Mouse (Mus musculus) left cerebral cortex, postnatal 36 days (tissue): ENCODE measurements at regions not wholly inside any gene's neighbourhood (a gene's known extent, or its start where the extent isn't known, plus 50 kb on each side); places are given as distances from the start of the nearest gene placed in this dataset.

Experiments used
- DNase-seq, 2 experiments: peaks; one replicate each; pipeline ENCODE4 v3.0.0; 2021 to 2022; ENCODE audit warnings: low spot score in 2 of 2, mixed read lengths in 1 of 2
- intact Hi-C: fragments of 180-260 bp; cut with DNase I; formaldehyde crosslinking; loops from one replicate; pipeline ENCODE4 v1.15.1; 2025

DNA sequence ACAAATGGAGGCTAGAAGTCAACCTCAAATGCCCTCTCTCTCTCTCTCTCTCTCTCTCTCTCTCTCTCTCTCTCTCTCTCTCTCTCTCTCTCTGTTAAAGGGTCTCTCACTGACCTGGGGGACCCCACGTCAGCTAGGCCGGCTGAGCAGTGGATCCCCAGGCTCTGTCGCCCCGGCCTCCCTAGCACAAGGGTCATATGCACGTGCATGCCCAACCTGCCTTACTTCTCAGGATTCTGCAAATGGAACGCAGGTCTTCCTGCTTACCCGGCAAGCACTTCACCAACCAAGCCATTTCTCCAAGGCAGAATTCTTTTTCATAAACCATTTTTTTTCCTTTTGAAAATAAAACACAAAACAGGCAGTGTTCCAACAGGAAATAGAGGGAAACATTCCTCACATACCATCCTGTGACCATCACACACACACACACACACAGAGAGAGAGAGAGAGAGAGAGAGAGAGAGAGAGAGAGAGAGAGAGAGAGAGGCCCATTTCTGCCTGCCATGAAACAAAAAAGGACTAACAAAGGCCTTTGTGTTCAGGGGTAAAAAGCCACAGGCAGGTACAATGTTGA, 150.4 kb upstream of the Noct start:
- no peak for DNase-seq
- intact Hi-C loops: no loop called here

DNA sequence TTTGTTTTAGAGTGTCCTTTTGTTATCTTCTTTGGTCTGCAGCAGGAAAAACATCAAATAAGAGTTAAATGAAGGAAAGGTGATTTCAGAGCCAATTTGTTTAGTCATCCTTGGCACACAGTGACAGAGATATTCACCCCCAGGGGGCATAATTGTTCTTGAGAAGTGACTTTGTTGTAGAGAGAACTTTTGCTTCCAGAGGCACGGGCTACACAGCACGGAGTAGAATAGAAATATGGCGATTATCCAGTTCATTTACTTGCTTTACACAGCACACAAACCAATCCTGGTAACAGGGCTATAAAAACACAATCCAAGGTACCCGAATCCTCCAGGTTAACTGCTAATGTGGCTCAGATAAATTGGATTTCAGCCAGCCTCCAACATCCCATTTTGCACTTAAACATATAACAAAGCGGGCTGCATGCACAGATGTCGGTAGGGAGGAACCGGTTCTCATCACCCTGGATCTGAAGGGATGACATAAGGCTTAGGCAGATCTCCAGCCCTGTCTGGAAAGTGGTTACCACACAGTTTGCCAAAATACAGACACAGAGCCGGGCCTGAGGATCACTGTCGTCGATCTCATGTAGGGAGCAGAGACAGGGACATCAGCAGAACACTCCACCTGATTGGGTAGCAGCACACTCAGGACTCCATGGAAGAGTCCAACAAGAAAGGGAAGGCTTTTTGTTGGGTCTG, 148.9 kb upstream of the Noct start:
- DNase-seq: no peak
- intact Hi-C loops: no loop called here

DNA sequence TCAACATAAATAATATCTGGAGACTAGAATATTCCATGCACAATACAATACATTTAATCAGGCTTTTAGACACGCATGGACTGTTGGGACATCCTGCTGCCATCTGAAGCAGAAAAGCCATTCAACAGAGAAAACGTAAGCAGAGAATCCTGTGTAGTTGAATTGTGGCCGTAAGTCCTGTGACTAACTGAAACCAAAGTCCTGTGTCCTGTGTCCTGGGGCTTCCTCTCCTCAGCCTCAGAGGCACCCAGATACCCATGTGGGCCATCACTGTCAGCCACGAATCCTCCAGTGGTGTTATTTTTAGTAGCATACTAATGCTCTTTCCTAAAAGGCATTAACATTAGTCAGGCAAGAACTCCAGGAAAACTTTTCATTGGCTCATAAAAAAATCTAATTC, 145.8 kb upstream of the Noct start:
- intact Hi-C loops: no loop called here
- no peak for DNase-seq

DNA sequence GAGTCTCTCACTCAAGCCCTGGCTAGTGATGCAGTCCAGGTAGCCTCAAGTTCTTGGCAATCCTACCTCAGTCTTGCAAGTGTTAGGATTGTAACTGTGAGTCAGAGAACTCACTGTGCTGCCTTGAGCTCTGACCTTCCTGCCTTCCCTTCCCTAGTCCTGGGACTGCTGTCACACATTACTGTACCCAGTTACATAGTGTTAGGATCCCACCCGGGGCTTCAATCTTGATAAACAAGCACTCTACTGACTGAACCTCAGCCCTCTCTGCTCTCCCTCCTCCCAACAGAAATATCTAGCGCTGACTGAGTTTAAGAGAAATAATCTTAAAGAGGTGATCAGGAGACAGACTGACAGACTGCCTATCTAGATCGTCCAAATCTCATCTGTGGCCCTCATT, 143.8 kb upstream of the Noct start:
- DNase-seq: no peak
- intact Hi-C loops: no loop called here

DNA sequence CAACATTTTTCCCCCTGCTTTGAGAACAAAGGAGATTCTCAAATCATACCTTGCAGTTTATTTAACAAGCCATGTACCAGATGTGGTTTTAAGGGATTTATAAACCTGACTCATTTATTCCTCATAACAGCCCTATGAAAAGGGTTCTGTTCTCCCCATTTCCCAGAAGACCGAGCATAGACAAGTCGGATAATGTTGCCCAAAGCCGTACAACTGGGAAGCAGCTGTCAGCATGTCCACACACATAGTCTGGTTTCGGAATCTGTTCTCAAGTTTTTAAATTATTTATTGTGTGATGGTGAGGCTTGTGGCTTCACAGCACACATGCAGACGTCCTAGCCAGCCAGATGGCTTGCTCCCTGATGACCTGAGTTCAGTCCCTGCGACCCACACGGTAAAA, 143.4 kb upstream of the Noct start:
- intact Hi-C loops: no loop called here
- DNase-seq: no peak

DNA sequence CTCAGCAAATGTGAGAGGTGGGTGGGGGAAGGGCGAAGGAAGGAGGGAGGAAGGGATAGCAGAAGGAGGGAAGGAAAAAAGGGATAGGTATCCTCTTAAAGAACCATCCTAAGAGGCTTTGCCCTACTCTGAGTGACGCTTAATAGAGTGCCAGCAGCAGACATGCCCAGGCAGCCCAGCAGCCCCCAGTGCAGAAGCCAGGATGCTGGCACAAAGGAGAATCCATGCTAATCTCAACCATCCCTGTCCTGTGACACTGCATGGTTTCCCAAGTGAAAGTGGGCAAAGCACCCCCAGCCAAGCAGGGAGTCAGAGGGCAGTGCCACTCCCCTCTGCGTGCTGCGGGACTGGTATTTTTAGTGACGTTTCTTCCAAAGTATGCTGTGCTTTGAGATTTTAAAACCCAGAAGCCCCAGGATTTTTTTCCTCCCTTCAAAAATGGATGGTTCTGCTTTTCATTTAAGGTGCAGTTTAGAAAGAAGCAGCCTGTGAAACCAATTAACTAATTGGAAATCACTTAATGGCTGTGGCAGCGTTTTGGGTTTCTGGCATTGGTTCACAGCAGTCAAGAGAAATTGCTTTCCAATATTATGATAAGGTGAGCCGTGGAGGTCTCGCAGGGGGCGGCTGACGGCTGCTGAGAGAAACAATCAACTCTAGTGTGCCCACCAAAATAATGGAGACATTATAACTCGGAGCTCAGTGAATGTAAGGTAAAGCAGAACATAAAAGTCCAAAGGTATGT, 141.2 kb upstream of the Noct start:
- DNase-seq: no peak
- intact Hi-C loops: no loop called here

DNA sequence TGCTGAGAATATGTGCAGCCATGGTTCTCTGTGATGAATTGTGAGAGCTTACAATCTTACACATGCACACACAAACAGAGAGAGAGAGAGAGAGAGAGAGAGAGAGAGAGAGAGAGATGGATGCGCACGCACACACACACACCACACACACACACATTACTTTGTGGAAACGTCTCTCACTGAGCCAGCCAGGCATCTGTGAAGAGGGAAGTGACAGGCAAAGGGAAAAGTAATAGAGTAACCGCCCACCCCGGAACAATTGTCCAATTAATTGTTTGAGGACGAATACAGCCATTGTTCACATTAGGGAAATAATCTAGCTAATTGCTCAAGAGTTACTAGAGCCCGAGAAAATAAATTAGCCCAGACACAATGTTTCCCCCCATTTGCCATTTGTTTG, 140.7 kb upstream of the Noct start:
- DNase-seq: no peak
- intact Hi-C loops: no loop called here

DNA sequence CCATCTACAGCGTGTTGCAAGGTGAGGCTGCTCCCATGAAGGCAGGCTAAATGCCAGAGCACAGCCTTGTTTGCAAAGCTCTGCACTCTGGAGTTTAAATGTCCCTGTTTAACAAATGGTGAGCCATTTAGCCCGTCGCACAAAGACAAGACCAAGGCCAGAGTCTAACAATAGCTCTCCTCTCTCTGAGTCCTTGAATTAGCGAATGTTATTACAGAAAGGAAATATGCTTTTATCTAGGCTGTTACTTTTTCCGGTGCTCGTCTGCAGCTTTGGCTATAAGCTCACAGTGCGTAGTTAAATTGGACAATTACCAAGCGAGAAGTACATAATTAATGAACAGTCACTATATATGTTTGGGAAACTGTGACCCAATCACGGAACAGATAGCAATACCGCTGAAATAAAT, 137.8 kb upstream of the Noct start:
- no peak for DNase-seq
- intact Hi-C loops: no loop called here

DNA sequence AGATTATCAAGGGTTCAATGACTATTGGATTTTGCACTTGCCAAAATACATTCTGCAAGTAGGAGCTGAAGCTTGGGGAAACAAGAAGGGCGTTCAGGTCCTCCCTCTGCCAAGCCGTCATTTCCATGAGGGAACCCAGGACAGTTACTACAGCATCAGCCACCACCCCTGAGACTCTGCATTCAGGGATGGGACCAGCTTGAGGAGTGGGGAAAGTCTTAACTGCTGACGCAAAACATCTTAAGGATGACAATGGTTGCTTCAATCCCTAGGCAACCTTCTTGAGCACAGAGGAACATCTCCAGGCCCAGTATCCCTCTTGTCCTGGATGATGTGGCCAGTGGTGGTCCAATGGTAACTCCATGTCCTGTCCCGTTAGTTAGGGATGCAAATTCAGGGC, 137.2 kb upstream of the Noct start:
- intact Hi-C loops: no loop called here
- no peak for DNase-seq

DNA sequence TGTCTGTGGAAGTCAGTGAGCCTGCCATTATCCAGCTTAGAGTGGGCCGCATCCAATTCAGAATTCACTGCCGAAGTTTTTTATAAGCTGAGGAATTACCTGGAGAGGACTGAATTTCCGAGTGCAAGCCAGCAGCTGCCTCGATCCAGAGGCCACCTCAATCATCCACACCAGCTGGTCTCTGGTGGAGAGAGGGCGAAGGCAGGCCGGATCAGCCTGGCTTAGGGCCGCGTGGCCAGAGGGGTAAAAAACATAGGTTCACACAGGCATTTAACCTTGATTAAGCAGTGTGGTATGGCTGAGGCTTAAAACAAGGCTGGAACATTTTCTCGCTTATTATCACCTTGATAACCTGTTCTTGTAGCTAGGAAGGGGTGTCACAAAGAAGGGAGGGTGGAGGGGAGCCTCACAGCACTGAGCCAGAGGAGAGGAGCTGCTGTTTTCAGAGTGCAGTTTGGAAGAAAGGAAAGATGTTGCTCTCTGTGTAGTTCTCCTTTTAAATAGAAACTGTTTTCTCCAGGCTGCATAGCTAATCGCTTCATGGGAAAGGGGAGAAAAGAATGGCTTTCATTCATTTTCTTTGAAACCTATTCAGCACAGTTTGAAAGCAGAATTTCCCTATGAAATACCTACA, 135.1 kb upstream of the Noct start:
- DNase-seq: no peak
- intact Hi-C loops: no loop called here

DNA sequence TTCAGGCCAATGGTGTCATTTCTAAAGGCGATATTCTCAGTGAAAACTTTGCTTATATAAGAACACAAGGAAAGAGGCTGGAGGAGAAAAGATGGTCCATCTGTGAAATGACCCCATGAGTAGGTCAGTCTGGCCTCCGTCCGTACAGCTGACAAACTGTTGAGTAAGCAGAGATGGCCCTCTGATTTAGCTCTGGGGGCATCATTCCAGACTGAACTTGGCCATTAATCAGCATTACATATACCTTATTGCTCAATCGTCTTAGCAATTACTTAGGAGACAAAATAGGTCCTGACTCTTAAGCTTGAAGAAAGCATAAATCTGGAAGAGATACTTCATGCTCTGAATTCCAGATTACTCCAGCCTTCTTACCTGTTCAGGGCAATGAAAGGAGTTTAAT, 132.8 kb upstream of the Noct start:
- intact Hi-C loops: loop anchor here (5.0 kb wide), 1 partner anchor 109 kb away; no protein-coding TSS in a partner anchor
- no peak for DNase-seq

DNA sequence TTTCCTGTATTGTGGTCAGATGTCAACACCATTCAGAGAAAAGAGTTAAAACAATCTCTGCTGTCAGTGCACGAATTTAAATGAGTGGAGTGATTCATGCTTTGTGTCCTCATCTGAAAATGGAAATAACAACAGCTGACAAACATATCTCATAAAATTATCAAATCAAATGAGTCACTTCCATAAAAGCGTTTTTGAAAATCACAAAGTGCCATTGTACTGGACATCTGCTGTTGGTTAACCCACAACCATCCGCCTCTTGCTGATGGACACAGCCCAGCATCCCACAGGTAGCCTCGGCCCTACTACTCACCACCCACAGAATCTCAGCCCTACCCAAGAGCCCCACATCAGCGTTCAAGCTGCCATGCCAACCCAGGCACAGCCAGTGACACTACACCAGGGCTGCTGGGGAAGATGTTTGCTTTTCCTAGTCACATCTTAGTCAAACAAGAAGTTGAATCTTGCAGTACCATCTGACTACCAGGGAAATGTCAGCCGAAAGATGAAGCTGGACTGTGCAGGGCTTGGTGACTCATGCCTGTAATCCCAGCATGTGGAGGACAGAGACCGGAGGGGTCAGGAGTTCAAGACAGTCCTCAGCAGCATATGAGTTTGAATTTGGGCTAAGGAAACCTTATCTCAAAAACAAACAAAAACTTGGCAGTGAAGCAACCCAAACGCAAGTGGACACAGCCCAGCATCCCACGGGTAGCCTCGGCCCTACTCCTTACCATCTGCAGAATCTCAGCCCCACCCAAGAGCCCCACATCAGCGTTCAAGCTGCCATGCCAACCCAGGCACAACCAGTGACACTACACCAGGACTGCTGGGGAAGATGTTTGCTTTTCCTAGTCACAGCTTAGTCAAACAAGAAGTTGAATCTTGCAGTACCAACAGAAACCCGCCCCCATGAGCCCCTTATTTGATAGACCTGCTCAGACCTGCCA, 131.9 kb upstream of the Noct start:
- DNase-seq: no peak
- intact Hi-C loops: loop anchor here (5.0 kb wide), 1 partner anchor 110 kb away; no protein-coding TSS in a partner anchor

DNA sequence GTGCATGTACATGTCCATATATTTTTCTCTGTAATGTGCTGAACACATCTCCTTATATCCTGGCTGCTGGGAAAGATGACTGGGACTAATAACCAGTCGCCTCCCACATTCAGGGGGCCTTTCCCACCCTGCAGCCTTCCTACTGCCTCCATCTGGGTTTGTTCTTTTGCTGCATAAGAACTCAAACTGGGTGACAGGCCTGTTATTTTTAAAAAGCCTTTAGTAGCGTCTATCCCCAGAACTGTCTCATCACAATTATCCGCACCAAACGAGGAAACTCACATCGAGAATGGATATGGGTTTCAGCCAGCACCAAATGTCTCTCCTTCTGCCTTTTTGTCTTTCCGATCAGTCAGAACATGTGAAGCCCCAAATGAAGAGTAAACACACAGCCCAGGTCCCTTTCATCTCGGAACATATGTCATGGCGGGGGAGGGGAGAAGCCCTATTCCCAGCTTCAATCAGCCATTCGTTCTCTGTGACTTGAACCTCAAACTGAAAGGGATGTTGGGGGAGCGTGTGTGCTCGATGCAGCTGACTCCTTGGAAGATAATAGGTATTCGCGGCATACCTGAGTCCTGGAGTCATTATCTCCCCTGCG, 128.3 kb upstream of the Noct start:
- intact Hi-C loops: loop anchor here (5.0 kb wide), 1 partner anchor 169 kb away; no protein-coding TSS in a partner anchor
- peak; percentile 70 to 71 for DNase-seq

DNA sequence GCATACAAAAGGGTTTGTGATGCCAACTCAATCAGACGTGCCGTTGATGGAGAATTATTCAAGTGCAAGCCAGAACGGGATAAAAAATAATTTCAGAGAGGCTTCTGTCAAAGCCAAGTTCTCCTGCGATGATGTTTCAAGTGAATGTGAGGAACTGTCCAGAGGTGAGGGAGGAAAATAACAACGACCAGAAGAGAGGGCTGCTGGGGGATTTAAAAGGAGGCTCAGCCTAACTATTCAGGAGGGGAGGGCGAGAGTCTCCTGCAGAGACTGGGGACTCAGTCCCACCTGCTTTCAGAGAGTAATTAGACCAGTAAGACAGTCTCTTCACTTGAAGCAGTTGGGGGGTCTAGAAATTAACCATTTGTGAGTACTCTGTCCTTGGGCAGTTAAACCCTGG, 127.7 kb upstream of the Noct start:
- intact Hi-C loops: loop anchor here (5.0 kb wide), 1 partner anchor 169 kb away; no protein-coding TSS in a partner anchor

DNA sequence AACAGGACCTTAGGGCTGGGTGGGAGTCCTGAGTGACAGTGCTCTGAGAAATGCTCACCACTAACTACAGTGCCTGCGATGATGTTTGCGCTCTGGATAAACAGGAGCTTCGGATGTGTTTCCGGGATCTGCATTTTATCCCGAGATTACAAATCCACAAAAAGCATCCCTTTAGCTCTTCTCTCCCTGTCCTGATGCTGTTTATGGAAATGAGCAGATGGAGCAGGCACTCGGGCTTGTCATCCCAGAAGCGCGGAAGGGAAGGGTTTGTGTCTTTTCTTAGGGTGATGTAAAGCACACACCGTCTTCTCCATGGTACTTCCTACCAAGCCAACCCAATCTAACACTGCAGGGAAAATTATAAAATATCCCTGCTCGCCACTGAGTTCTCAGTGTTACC, 126.9 kb upstream of the Noct start:
- DNase-seq: peak; percentile 59
- intact Hi-C loops: loop anchor here (5.0 kb wide), 1 partner anchor 170 kb away; no protein-coding TSS in a partner anchor

More for the DNA sequence above, 127.7 kb upstream of the Noct start:
- DNase-seq: no peak

DNA sequence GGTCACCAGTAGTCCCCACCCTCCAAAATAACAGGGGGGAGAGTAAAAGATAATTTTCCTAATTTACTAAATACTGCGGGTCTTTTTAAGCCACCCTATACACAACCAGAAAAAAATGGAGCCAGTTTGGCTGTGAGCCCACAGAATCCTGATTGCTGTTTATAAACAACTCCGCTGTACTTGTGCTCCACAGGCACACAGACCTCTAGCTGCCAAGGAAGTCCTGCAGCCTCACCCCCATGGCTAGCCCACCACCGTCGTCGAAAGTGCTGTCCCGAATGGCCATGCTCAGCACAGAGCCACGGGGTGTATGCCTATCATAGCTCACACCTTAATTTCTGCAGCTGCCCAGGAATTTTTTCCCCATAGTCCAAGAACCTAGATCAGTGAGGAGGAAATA, 124.3 kb upstream of the Noct start:
- no peak for DNase-seq
- intact Hi-C loops: loop anchor here (5.0 kb wide), 1 partner anchor 173 kb away; no protein-coding TSS in a partner anchor

DNA sequence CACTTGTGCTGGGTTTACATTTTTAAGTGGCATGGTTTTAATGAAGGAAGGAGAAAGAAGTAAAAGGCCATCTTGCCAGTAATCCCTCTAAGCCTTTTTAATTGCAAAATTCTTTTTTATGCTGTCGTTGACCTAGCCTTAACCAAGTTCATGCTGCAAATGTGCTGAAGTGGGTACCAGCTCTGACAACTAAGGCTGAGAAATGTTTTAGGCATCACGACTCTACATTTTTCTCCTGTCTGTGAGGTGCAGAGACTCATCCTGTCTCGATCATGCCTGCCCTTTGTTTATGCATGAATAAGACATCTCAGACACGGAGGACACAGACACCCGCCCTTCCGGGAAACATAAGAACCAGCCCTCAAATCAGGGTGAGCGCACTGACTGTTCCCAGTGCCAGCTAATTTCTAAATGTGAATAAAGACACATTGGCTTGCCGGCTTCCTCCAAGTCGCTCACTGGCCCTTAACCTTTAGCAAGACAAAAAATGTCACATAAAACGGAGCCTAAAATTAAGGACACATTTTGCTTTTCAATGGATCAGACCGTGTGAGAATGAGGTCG, 115.5 kb upstream of the Noct start:
- no peak for DNase-seq
- intact Hi-C loops: no loop called here

DNA sequence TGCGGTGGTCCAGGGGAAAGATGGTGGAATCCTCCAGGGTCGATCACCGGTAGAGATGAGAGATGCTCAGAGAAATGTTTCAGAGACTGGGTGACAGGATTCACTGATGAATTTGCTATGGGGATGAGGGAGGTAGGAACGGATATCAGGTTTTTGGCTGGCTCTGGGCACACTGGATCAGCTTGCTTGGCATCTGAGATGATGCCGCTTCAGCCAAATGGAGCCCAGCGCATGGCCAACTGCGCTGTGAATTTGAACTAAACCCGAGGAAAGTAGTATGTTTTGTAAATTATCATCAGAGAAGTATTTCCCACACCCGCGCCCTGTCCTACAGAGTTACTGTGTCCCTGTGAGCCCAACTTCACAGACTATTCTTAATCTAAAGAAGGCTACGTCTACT, 113.0 kb upstream of the Noct start:
- intact Hi-C loops: no loop called here
- DNase-seq: no peak

DNA sequence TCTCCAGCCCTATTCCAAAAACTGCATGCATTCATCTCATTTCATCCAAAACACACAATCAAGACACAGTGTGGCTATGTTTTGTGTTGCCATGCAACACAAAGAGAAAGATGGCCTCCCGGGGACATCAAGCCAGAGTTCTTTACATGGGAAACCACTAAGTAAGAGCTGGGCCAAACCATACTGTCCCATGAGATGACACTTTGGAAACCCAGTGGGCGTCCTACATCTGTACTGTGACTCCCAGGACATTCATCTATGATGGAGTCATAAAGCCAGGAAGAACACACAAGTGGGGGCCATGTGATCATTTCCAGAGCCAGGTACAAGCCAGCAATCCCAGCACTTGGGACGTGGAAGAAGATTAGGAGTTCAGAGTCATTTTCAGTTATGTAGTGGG, 111.9 kb upstream of the Noct start:
- intact Hi-C loops: no loop called here
- DNase-seq: no peak
